ENCODE assay signal across 11 mouse cellular contexts in the genomic region with DNA sequence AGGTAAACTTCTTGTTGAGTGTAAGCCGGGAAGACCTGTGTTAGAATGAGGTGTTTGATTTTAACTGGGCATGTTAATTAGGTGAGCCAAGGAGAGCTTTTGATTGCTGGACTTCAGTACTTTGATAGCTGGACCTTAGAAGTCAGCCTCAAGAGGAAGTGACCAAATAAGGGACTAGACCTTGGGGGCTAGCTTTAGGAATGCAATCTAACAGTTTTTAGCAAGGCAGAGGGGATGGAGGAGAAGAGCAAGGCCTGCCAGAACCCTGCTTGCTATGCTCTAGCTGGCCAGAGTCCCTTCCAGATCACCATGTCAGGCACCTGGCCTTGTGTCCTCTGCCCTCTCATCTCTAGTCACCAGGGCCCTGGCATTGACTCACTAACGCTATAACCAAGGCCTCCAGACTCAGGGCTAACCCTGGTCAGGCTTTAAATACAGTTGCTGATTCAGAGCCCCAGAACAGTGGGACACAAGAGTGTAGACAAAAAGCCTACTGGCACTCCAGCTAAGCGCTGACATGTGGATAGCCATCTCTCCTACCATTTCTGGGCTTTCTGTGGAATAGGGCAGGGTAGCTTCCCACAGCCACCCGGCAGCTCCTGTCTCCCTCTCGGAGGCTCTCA. TPM values are rescaled to one million over a fixed set of nuclear protein-coding genes. Genes with fewer than 3 reads are reported as not detected.
DNase-seq lines count a peak whose midpoint lies in the region; ATAC-seq and TF ChIP-seq lines count a peak whose summit lies in the region.
"Had no signal": no experiment of that assay in that cellular context is flagged by ENCODE, and none has a peak within 500 bp of the region (broad histone marks: within the 10 kb centered on the region; RNA-seq: fewer than 3 reads in every experiment).

No protein-coding gene starts in this region.

- WGBS in lung, embryonic 14.5 days: 70% methylated on average over 5 of the region's 5 CpGs
- 82% methylated on average over 5 of the region's 5 CpGs for WGBS in forebrain, embryonic 16.5 days
- WGBS in olfactory bulb, adult 2 months: 87% methylated on average over 5 of the region's 5 CpGs

- peak; percentile 92 for DNase-seq in heart, adult 11 months
- no peak for DNase-seq in heart, postnatal 10 days
- DNase-seq in lung, embryonic 14.5 days: peak; percentile 60
- DNase-seq in lung, postnatal 36 days: no peak
- no peak for DNase-seq in urinary bladder, postnatal 36 days (ENCODE audit: low spot score in 2 of 2)
- DNase-seq in cerebellum, postnatal 14 days: no peak
- DNase-seq: cerebellum, adult 2 months; gastrocnemius, postnatal 36 days; lung, adult 18-20 months had no signal

- no peak overlapping the region for H3K9ac ChIP-seq in lung, embryonic 14.5 days
- H3K9ac ChIP-seq in forebrain, embryonic 16.5 days (replicated peaks; ENCODE audit: low read depth, low read length): no peak overlapping the region

- no peak overlapping the region for H3K4me2 ChIP-seq in lung, embryonic 14.5 days
- no peak overlapping the region for H3K4me2 ChIP-seq in forebrain, embryonic 16.5 days (ENCODE audit: low read length)

- no peaks in the 10 kb centered on the region for H3K36me3 ChIP-seq in lung, embryonic 14.5 days (ENCODE audit: insufficient read depth)
- H3K36me3 ChIP-seq in forebrain, embryonic 16.5 days (ENCODE audit: control insufficient read depth, insufficient read depth): no peaks in the 10 kb centered on the region

- H3K9me3 ChIP-seq in lung, embryonic 14.5 days (ENCODE audit: low read depth, low read length): no peaks in the 10 kb centered on the region
- no peaks in the 10 kb centered on the region for H3K9me3 ChIP-seq in forebrain, embryonic 16.5 days (ENCODE audit: control insufficient read depth, low read length)

- H3K27me3 ChIP-seq in lung, embryonic 14.5 days (ENCODE audit: insufficient read depth, low read length): no peaks in the 10 kb centered on the region
- no peaks in the 10 kb centered on the region for H3K27me3 ChIP-seq in forebrain, embryonic 16.5 days (replicated peaks; ENCODE audit: control insufficient read depth, insufficient read depth, low read length)

- no peak for TF ChIP-seq CTCF in lung, embryonic 14.5 days (IDR thresholded peaks at IDR 0.05; ENCODE audit: low read depth)
- TF ChIP-seq CTCF in olfactory bulb, adult 2 months (IDR thresholded peaks at IDR 0.05; ENCODE audit: insufficient read depth, low read depth, low read length): no peak

- TF ChIP-seq POLR2A in olfactory bulb, adult 2 months (IDR thresholded peaks at IDR 0.05; ENCODE audit: insufficient read depth, low read depth, low read length): no peak

- intact Hi-C loops in heart, postnatal 10 days (cut with DNase I): loop anchor here (5.0 kb wide), 1 partner anchor 84 kb away; no protein-coding TSS in a partner anchor

- no peak overlapping the region for H3K4me3 ChIP-seq in lung, embryonic 14.5 days (ENCODE audit: low read depth, low read length)
- H3K4me3 ChIP-seq in forebrain, embryonic 16.5 days (replicated peaks; ENCODE audit: low read length): no peak overlapping the region
- no peak overlapping the region for H3K4me3 ChIP-seq in olfactory bulb, adult 2 months (ENCODE audit: insufficient read depth, low read depth, low read length)

- H3K4me1 ChIP-seq in lung, embryonic 14.5 days (ENCODE audit: insufficient read depth): peaks cover 10% of the 10 kb centered on the region
- H3K4me1 ChIP-seq in forebrain, embryonic 16.5 days (replicated peaks; ENCODE audit: control insufficient read depth, insufficient read depth, low read length): peaks cover 7% of the 10 kb centered on the region
- no peaks in the 10 kb centered on the region for H3K4me1 ChIP-seq in olfactory bulb, adult 2 months (ENCODE audit: control insufficient read depth, insufficient read depth, low read length)

- ATAC-seq in lung, embryonic 14.5 days (ENCODE audit: insufficient read depth): peak; percentile 13; the same call in 1 of the 2 replicates
- ATAC-seq in forebrain, embryonic 16.5 days: no peak

- H3K27ac ChIP-seq in lung, embryonic 14.5 days (ENCODE audit: low read depth): peak overlapping the region; percentile 95
- H3K27ac ChIP-seq in forebrain, embryonic 16.5 days (ENCODE audit: low read length): peak overlapping the region; percentile 84
- 0 out of 2 replicates have a peak overlapping the region, but pooled peaks have one; percentile 22 for H3K27ac ChIP-seq in olfactory bulb, adult 2 months (ENCODE audit: insufficient read depth, low read depth, low read length)

RNA-seq across cellular contexts. Expression of a gene that starts 45.2 kb away (rescaled TPM):
- total RNA-seq in heart, postnatal 10 days (2021): 10 to 100 TPM; 11.3 to 15.1 TPM
- 11.2 and 11.5 TPM in 2 replicates for polyA plus RNA-seq in lung, embryonic 14.5 days (2014; fragmentation: Nextera tagmentation; extraction: Ambion mirVana)
- polyA plus RNA-seq in forebrain, embryonic 16.5 days (2015; fragmentation: Nextera tagmentation; extraction: Ambion mirVana): 11.1 and 12.3 TPM in 2 replicates
- not detected in 2 replicates for polyA plus RNA-seq in olfactory bulb, adult 2 months (2012; ENCODE audit: insufficient read depth, insufficient read length, low replicate concordance, missing spikeins)

RNA-seq across cellular contexts. Expression of a gene that starts 56.7 kb away (rescaled TPM):
- under 1 TPM in 1 of 2 experiments, not detected in 1; 0.48 TPM for total RNA-seq in heart, postnatal 10 days (2021)
- polyA plus RNA-seq in lung, embryonic 14.5 days (2014; fragmentation: Nextera tagmentation; extraction: Ambion mirVana): not detected in 2 replicates
- not detected in 2 replicates for polyA plus RNA-seq in forebrain, embryonic 16.5 days (2015; fragmentation: Nextera tagmentation; extraction: Ambion mirVana)
- polyA plus RNA-seq in olfactory bulb, adult 2 months (2012; ENCODE audit: insufficient read depth, insufficient read length, low replicate concordance, missing spikeins): not detected in 2 replicates
- total RNA-seq: gastrocnemius, postnatal 36 days had no signal

Comparison
In these comparisons a context has a peak if more than half of its experiments do, and no peak if none do; other contexts are left out.
1. DNase-seq: peak in heart, adult 11 months (single experiment) and lung, embryonic 14.5 days (single experiment); none in heart, postnatal 10 days (0 of 2), lung, postnatal 36 days (single experiment), urinary bladder, postnatal 36 days (0 of 2) and cerebellum, postnatal 14 days (0 of 2).
2. H3K27ac ChIP-seq: peak in every context shown above with its lines; median percentile 95 in lung, embryonic 14.5 days; 84 in forebrain, embryonic 16.5 days; 22 in olfactory bulb, adult 2 months.
3. RNA of a gene that starts 45.2 kb away (polyA plus RNA-seq): 11.2 to 11.5 TPM in lung, embryonic 14.5 days and 11.1 to 12.3 TPM in forebrain, embryonic 16.5 days; not detected in olfactory bulb, adult 2 months; every median in the first group is over 10 times any median in the second.